Mouse (Mus musculus) neural tube, embryonic 13.5 days (tissue): ENCODE measurements around the gene Trpm6. TPM values are rescaled to one million over a fixed set of nuclear protein-coding genes. Genes with fewer than 3 reads are reported as not detected.

Experiments used
- ATAC-seq: fragments of 200-750 bp; cut with Nextera tagmentation; 2 replicates; pipeline ENCODE4 v1.8.0; 2017; ENCODE audit warnings: low read depth, mild to moderate bottlenecking, moderate TSS enrichment, moderate library complexity
- H3K27ac ChIP-seq: fragments of 300-500 bp; sonication (generic); replicated peaks from 2 replicates; pipeline ENCODE4 v1.5.1; 2015; ENCODE audit warnings: moderate library complexity, mild to moderate bottlenecking, inconsistent platforms
- H3K27me3 ChIP-seq: fragments of 300-500 bp; sonication (generic); 2 replicates; pipeline ENCODE4 v1.6.1; 2015; ENCODE audit warnings: mild to moderate bottlenecking, inconsistent platforms
- H3K36me3 ChIP-seq: fragments of 300-500 bp; sonication (generic); 2 replicates; pipeline ENCODE4 v1.6.1; 2015; ENCODE audit warnings: mild to moderate bottlenecking, inconsistent platforms
- H3K4me1 ChIP-seq: fragments of 300-500 bp; sonication (generic); replicated peaks from 2 replicates; pipeline ENCODE4 v1.6.1; 2015; ENCODE audit warnings: inconsistent platforms
- H3K4me2 ChIP-seq: fragments of 300-500 bp; sonication (generic); 2 replicates; pipeline ENCODE4 v1.6.1; 2015; ENCODE audit warnings: inconsistent platforms, mild to moderate bottlenecking, moderate library complexity
- H3K4me3 ChIP-seq: fragments of 300-500 bp; sonication (generic); 2 replicates; pipeline ENCODE4 v1.5.1; 2015; ENCODE audit warnings: mild to moderate bottlenecking, inconsistent platforms
- H3K9ac ChIP-seq: fragments of 300-500 bp; sonication (generic); 2 replicates; pipeline ENCODE4 v1.6.1; 2015; ENCODE audit warnings: moderate library complexity, mild to moderate bottlenecking, inconsistent platforms
- H3K9me3 ChIP-seq: fragments of 300-500 bp; sonication (generic); 2 replicates; pipeline ENCODE4 v1.6.1; 2016; ENCODE audit warnings: inconsistent platforms
- WGBS: fragments of 180-500 bp; shearing (Covaris S2); methylation state at CpG from one replicate; pipeline ENCODE4 v1.1.7; 2015; 5-methylcytosine and 5-hydroxymethylcytosine counted together
- polyA plus RNA-seq: library from polyadenylated mRNA; unstranded; fragments of >200 nt; fragmentation: Nextera tagmentation; extraction: Ambion mirVana; gene quantifications from 2 replicates; pipeline ENCODE4 v1.2.1, GENCODE M21; 2015

The Trpm6 gene
- polyA plus RNA-seq, 1 experiment from 2014 or later = 0.35 TPM

- H3K4me2 ChIP-seq = no peak overlapping the region
- H3K9ac ChIP-seq = no peak overlapping the region
- H3K36me3 ChIP-seq = no peaks in the 10 kb centered on the region
- no peaks in the 10 kb centered on the region for H3K27me3 ChIP-seq
- H3K4me1 ChIP-seq = no peaks in the 10 kb centered on the region
- no peak for ATAC-seq
- 86% methylated on average over 5 of the region's 5 CpGs for WGBS
- H3K27ac ChIP-seq = no peak overlapping the region
- no peaks in the 10 kb centered on the region for H3K9me3 ChIP-seq
- no peak overlapping the region for H3K4me3 ChIP-seq
These were observed 23.2 kb downstream of the Trpm6 start for GRCm38 (mm10) chr19:18772888-18773488.

GRCm38 (mm10) chr19:18774085-18774484 is 24.3 kb downstream of the Trpm6 start:
- no peaks in the 10 kb centered on the region for H3K9me3 ChIP-seq
- no peak overlapping the region for H3K27ac ChIP-seq
- no peak for ATAC-seq
- H3K27me3 ChIP-seq = no peaks in the 10 kb centered on the region
- H3K4me3 ChIP-seq = no peak overlapping the region
- no peaks in the 10 kb centered on the region for H3K4me1 ChIP-seq
- no peak overlapping the region for H3K4me2 ChIP-seq
- H3K9ac ChIP-seq = no peak overlapping the region
- 76% methylated on average over 1 of the region's 1 CpGs for WGBS
- no peaks in the 10 kb centered on the region for H3K36me3 ChIP-seq

GRCm38 (mm10) chr19:18799646-18800045 is 49.9 kb downstream of the Trpm6 start:
- WGBS = 67% methylated on average over 1 of the region's 1 CpGs
- ATAC-seq = no peak
- no peaks in the 10 kb centered on the region for H3K27me3 ChIP-seq

GRCm38 (mm10) chr19:18811264-18811663 is 61.5 kb downstream of the Trpm6 start:
- Histone ChIP-seq H3K9me3 (no peaks in the 10 kb centered on the region), H3K36me3 (no peaks in the 10 kb centered on the region), H3K27me3 (no peaks in the 10 kb centered on the region), H3K27ac (no peak overlapping the region), H3K9ac (no peak overlapping the region), H3K4me3 (no peak overlapping the region), H3K4me2 (no peak overlapping the region), H3K4me1 (no peaks in the 10 kb centered on the region)
- ATAC-seq = no peak
- 75% methylated on average over 3 of the region's 3 CpGs for WGBS

More at GRCm38 (mm10) chr19:18799646-18800045, 49.9 kb downstream of the Trpm6 start:
- Histone ChIP-seq H3K9ac (no peak overlapping the region), H3K4me1 (no peaks in the 10 kb centered on the region), H3K36me3 (no peaks in the 10 kb centered on the region), H3K9me3 (no peaks in the 10 kb centered on the region), H3K4me2 (no peak overlapping the region), H3K27ac (no peak overlapping the region), H3K4me3 (no peak overlapping the region)

- H3K27ac ChIP-seq = no peak overlapping the region
- H3K4me2 ChIP-seq = no peak overlapping the region
- H3K9ac ChIP-seq = no peak overlapping the region
- 88% methylated on average over 13 of the region's 13 CpGs for WGBS
- no peak for ATAC-seq
- no peaks in the 10 kb centered on the region for H3K36me3 ChIP-seq
- no peaks in the 10 kb centered on the region for H3K4me1 ChIP-seq
- no peak overlapping the region for H3K4me3 ChIP-seq
- no peaks in the 10 kb centered on the region for H3K27me3 ChIP-seq
- no peaks in the 10 kb centered on the region for H3K9me3 ChIP-seq
These were observed 65.4 kb downstream of the Trpm6 start for GRCm38 (mm10) chr19:18815170-18815569.

- H3K4me2 ChIP-seq = no peak overlapping the region
- no peak overlapping the region for H3K4me3 ChIP-seq
- no peaks in the 10 kb centered on the region for H3K4me1 ChIP-seq
- no peak overlapping the region for H3K9ac ChIP-seq
- no peak overlapping the region for H3K27ac ChIP-seq
- WGBS = 80% methylated on average over 2 of the region's 2 CpGs
- H3K9me3 ChIP-seq = no peaks in the 10 kb centered on the region
- no peaks in the 10 kb centered on the region for H3K36me3 ChIP-seq
- ATAC-seq = no peak
- no peaks in the 10 kb centered on the region for H3K27me3 ChIP-seq
These were observed 67.6 kb downstream of the Trpm6 start for GRCm38 (mm10) chr19:18817425-18817824.

GRCm38 (mm10) chr19:18828601-18829000 is 78.8 kb downstream of the Trpm6 start:
- H3K4me1 ChIP-seq = no peaks in the 10 kb centered on the region
- no peaks in the 10 kb centered on the region for H3K27me3 ChIP-seq
- H3K9ac ChIP-seq = no peak overlapping the region
- H3K4me2 ChIP-seq = no peak overlapping the region
- 86% methylated on average over 2 of the region's 2 CpGs for WGBS
- H3K4me3 ChIP-seq = no peak overlapping the region
- H3K9me3 ChIP-seq = no peaks in the 10 kb centered on the region
- no peak overlapping the region for H3K27ac ChIP-seq
- H3K36me3 ChIP-seq = no peaks in the 10 kb centered on the region
- no peak for ATAC-seq

GRCm38 (mm10) chr19:18831196-18831595 is 81.4 kb downstream of the Trpm6 start:
- ATAC-seq = no peak
- 92% methylated on average over 3 of the region's 3 CpGs for WGBS
- no peaks in the 10 kb centered on the region for H3K36me3 ChIP-seq
- H3K4me3 ChIP-seq = no peak overlapping the region
- no peaks in the 10 kb centered on the region for H3K4me1 ChIP-seq
- H3K27me3 ChIP-seq = no peaks in the 10 kb centered on the region
- H3K9ac ChIP-seq = no peak overlapping the region
- no peak overlapping the region for H3K27ac ChIP-seq
- no peak overlapping the region for H3K4me2 ChIP-seq
- H3K9me3 ChIP-seq = no peaks in the 10 kb centered on the region

GRCm38 (mm10) chr19:18834971-18835370 is 85.2 kb downstream of the Trpm6 start:
- H3K9me3 ChIP-seq = no peaks in the 10 kb centered on the region
- H3K36me3 ChIP-seq = no peaks in the 10 kb centered on the region
- no peak for ATAC-seq
- H3K27me3 ChIP-seq = no peaks in the 10 kb centered on the region
- no peak overlapping the region for H3K9ac ChIP-seq
- H3K4me1 ChIP-seq = no peaks in the 10 kb centered on the region
- no peak overlapping the region for H3K27ac ChIP-seq
- no peak overlapping the region for H3K4me3 ChIP-seq
- H3K4me2 ChIP-seq = no peak overlapping the region
- 14% methylated on average over 6 of the region's 6 CpGs for WGBS

GRCm38 (mm10) chr19:18841789-18842562 is 92.2 kb downstream of the Trpm6 start:
- H3K27me3 ChIP-seq = no peaks in the 10 kb centered on the region
- H3K9ac ChIP-seq = no peak overlapping the region
- no peak for ATAC-seq
- WGBS = 84% methylated on average over 19 of the region's 19 CpGs
- H3K4me3 ChIP-seq = no peak overlapping the region
- no peak overlapping the region for H3K27ac ChIP-seq
- no peaks in the 10 kb centered on the region for H3K36me3 ChIP-seq
- no peaks in the 10 kb centered on the region; the same call in 1 of the 2 replicates for H3K9me3 ChIP-seq
- H3K4me1 ChIP-seq = no peaks in the 10 kb centered on the region
- no peak overlapping the region for H3K4me2 ChIP-seq

GRCm38 (mm10) chr19:18842626-18843025 is 92.8 kb downstream of the Trpm6 start:
- Histone ChIP-seq H3K9me3 (no peaks in the 10 kb centered on the region; the same call in 1 of the 2 replicates), H3K27ac (no peak overlapping the region), H3K27me3 (no peaks in the 10 kb centered on the region), H3K4me1 (no peaks in the 10 kb centered on the region), H3K4me2 (no peak overlapping the region), H3K36me3 (no peaks in the 10 kb centered on the region), H3K9ac (no peak overlapping the region), H3K4me3 (no peak overlapping the region)
- WGBS = 79% methylated on average over 11 of the region's 11 CpGs
- no peak for ATAC-seq

GRCm38 (mm10) chr19:18846336-18846735 is 96.6 kb downstream of the Trpm6 start:
- Histone ChIP-seq H3K4me2 (no peak overlapping the region), H3K4me3 (no peak overlapping the region), H3K36me3 (no peaks in the 10 kb centered on the region), H3K9me3 (no peaks in the 10 kb centered on the region; the same call in 1 of the 2 replicates), H3K9ac (no peak overlapping the region), H3K4me1 (no peaks in the 10 kb centered on the region), H3K27ac (no peak overlapping the region), H3K27me3 (no peaks in the 10 kb centered on the region)
- ATAC-seq = no peak
- 90% methylated on average over 4 of the region's 4 CpGs for WGBS
